Mouse (Mus musculus): ENCODE measurements around the gene P2rx5. TPM values are rescaled to one million over a fixed set of nuclear protein-coding genes. Genes with fewer than 3 reads are reported as not detected.

The P2rx5 gene
- total RNA-seq (2021) (10 to 100 TPM in 1 of 2 experiments, 1 to 10 TPM in 1; 4.4 to 10.9 TPM), polyA plus RNA-seq (2012; rRNA removed) (2.3 and 2.9 TPM in 2 replicates)
- long read RNA-seq, transcript P2rx5-201 (13 exons, 2,395 nt): major isoform, 9 of 13 reads
- long read RNA-seq, partial matches to known transcripts: 0 of 13 reads
- long read RNA-seq, other reads (novel, unspliced or antisense): 4 of 13 reads

DNA sequence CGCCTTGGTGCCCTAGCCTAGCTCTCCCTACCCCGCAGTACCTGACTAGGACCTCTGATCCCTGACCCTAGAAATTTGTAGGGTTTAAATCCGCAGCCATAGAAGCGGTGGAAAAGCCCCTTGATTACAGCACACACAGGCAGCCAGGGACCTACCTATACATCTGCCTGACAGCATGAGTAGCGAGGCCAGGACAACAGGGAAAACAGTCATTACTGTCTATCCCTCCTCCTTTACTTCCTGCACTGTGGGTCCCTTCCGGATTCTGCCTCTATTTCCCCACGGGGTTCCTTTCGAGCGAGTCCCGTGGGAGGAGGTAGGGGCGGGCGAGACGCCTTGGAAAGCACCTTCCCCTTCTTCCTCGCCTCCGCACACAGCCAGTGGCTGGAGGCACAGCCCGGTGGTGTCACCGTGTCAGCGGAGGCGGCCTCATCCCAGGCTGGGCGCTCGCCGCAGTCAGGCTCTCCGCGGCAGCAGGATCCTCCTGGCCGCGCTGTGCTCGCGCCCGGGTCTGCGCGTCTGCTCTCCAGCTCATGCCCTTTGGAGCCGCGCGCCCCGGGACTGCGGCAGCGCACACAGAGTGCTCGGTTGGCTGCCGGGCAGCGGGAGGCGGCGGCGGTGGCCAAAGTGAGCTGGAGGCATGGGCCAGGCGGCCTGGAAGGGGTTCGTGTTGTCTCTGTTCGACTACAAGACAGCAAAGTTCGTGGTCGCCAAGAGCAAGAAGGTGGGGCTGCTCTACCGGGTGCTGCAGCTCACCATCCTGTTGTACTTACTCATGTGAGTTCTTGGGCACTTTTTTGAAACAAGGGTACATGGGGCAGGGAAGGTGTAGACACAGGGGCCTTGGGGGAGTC is at the start of gene P2rx5:
Gene P2rx5 (plus strand): TSS at position 465 of the 854 bp plus-strand sequence.
- DNase-seq: peak; percentile 72

DNA sequence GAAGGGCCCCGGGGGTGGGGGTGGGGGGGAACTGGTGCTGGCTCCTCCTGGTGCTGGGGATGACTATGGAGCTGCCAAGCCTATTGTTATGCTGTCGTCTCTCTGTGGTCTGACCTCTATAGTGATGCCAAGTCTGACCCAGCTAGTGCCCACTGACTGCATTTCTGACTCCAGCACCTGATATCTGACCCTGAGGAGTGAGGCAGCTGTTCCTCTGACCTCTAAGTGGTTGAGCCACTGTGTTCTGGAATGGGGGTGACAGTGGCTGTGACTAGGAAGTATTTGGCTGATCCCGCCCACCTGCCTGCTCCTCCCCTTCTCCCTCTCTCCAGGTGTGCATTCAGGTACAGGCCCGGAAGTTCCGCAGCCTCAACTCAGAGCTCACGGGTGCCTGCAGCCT is 48.8 kb upstream of the P2rx5 start:
- no peak for DNase-seq

DNA sequence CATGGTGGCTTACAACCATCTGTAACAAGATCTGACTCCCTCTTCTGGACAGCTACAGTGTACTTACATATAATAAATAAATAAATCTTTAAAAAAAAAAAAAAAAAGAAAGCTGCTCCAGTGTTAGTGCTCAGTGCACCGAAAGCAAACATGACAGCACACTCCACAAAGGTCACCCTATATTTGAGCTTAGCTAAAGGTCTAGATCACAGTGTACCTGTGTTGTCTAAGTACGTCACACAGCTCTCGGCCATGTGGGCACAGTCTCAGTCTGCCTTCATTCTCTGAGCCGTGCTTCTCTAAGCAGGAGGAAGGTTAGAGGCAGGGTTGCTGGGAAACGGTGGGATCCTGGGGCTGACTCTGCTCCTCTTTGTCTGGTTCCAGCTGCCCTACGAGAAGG is 33.7 kb upstream of the P2rx5 start:
- DNase-seq: no peak

DNA sequence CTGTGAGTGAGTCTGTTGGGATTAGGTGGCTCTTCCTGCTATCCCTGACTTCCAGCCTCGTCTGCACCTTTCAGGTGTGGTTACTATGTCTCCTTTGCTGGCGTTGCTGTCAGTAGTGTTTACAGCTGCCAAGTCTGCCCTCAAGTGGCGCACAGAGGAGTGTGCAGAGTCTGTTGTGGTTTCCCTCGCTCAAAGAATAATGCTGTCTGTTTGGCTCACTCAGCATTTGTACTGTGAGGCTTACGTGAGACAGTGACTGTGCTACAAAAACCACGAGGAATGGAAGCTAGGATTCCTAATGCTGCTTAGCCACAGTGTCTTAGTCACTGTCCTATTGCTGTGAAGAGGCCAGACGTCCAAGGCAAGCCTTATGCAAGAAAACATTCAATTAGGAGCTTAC is 29.2 kb upstream of the P2rx5 start:
- DNase-seq: no peak

DNA sequence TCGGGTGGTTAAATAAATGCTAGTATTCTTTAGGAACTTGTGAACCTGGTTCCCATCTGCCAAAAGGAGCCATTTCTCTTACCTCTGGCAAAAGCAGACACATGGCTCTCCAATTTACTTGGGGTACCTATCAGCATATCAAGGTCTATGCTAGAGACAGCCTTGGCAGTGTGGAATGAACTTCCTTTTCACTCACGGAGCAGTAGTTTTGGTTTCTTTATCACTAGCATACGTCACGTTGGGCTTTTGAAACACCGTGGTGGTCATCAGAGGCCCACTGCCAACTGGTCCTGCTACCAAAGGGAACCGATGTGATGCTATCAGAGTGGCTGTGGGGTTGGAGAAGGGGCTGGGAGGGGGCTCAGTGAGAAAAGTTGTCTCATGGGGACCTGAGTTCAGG is 27.2 kb upstream of the P2rx5 start:
- DNase-seq: no peak

DNA sequence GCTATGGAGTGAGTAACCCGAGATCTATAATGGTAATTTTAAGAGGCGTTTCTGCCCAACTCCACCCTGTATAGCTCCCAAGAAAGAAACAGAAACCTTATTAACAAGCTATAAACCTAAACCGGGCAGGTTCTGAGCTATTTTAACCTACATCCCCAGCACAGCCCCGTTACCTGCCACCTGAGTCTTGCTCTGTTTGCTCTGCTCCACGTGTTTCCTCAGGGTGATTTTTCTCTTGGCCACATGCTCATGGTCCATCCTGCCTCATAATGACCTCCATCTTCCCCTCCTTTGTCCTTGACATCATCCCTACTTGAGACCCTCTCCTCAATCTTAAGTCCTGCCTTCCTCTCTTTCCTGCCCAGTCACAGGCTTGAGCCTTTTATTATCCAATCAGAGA is 26.0 kb upstream of the P2rx5 start:
- no peak for DNase-seq

DNA sequence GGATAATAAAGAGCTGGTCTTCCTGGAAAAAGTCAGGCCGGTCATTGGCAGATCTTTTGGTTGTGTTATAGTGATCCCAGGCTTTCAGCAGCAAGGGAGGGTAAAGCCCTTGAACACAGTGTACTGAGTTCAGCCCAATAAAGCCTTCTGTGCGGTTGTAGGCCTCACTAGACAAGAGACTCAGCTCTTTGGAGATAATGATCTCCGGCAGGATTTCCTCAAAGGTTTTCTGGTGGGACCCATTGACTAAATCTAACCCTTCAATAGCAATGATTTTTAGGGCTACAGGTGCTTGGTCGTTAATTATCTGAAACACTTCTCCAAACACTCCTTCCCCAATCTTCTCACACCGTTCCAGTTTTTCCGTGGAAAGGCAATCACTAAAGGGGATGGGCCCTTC is 23.6 kb upstream of the P2rx5 start:
- no peak for DNase-seq

DNA sequence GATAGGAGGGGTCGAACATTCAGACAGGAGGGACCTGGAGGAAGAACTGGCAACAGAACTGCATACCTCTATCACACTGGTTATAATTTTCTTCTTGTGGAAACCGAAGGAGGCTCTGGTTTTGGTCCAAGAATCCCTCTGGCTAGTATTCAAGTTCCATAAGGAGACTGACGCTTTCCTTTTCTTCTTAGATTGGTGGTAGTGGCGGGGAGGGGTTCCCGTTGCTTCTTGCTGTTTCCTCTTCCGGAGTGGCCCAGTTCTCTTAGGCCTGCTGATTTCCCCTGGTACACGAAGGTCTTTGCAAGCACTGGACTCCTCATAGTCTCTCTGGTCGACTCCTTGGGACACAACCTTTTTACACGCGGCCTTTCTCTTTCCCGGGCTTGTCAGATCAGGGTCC is 23.1 kb upstream of the P2rx5 start:
- no peak for DNase-seq

DNA sequence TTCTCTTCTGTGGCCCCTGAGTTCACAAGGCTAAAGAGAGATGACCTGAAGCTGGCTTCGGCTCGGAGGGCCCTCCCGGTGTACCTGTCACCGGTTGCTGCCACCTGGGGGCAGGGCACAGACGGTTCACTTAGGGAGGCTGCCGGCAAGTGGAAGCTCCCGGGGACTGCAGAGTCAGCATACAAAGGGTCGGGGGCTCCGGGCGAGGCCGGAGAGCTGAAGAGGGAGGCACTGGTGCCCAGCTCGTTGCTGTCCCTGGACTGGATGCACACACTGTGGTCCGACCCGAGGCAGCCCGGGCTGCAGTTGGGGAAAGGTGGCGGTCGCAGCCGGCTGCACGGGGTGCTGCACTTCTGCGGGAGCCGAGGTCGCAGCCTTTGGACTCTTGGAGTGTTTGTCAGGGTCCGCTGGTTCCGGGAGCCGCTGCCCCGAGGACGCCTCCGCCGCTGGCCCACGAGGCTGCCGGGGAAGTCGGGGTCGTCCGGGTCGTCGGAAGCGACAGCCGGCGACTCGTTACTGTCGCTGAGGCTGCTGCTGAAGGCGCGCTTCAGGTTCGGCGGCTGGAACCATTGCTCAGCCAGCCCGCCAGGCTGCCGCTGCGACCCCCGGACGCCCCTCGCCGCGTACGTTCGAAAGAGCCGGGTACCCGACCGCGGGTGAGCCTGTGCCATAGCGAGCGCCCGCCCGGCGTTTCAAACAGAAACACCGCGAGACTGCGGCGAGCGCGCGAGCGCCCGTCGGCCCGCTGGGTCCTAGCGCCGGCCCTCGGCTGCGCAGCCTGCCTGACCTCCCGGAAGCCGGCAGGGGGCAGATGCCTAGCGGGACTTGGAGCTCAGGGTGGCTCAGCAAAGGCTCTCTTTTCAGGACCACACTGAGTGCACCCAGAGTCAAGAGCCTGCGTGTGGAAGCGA is 22.4 kb upstream of the P2rx5 start, which contains the start of gene Haspin:
Gene Haspin (minus strand): TSS at position 704 of the 911 bp plus-strand sequence.
- peak; percentile 94 for DNase-seq

DNA sequence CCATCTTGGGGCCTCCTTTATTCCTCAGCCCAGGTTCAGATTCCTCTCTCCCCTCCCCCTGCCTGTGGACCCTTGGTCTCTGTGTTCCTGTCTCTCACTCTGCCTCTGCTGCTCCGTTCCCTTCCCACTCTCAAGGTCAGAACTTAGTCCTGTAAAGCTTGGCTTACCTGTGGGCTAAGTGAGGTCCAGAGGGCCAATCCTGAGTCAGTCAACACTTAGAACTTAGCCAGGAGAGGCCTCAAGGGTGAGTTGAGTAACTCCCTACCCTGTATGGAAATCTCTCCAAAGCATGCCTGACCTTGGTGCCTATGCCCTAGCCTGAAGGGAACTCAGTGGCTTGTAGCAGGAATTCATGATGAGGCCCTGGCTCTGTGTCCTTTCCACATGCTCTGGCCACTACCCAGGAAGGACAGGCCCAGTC is 15.9 kb upstream of the P2rx5 start:
- DNase-seq: peak; percentile 35

DNA sequence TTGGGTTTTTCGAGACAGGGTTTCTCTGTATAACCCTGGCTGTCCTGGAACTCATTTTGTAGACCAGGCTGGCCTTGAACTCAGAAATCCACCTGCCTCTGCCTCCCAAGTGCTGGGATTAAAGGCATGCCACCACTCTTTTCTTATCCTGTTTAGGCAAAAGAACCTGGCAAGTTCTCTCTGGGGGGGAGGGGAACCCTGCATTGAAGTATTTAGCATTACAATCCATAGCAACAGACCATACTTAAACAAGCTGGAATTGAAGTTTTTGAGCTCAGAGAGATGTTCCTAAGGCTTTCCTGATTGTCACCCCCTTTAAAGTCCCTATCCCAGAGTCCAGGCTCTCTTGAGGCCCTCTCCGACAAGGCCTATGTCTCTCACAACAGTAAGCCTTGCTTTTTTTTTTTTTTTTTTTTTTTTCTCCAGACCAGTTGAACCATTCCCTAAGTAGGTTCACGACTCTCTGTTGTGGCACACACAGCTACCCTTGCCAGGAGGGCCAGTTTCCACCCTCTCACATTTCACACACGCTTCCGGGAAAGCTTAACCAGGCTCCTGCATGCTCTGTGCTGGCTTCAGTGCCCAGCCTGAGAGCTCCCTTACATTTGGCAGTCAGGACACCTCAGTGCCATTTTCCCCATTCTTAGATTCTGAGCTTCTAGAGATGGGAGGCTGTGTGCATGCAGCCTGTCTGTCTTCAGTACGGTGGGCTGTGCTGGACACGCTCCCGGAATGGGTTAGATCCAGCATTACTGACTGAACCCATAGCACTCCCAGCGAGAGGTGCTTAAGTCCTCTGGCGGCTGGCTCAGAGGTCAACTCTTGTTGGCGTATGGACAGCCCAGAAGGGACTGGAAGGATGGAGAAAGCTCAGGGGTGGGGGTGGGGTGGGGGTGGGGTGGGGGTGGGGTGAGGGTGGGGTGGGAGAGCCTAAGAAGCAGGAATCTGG is 13.9 kb upstream of the P2rx5 start:
- no peak for DNase-seq

DNA sequence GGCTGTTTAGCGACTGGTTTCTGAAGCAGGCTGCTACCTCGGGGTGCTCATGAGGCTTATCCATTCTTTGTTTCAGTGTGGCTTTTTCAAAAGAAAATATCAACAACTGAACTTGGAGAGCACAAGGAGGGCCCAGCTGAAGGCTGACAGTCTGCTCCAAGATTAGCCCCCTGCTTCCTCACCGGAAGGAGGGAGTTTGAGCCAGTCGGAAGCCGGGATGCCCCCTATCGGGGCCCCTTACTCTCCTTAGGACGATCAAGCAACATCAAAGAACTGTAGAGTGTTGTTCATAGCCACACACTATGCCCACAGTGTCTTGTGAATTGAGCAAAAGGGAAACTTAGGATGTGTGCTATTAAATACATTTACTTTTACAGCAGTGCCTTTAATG is 13.3 kb upstream of the P2rx5 start:
- DNase-seq: no peak

DNA sequence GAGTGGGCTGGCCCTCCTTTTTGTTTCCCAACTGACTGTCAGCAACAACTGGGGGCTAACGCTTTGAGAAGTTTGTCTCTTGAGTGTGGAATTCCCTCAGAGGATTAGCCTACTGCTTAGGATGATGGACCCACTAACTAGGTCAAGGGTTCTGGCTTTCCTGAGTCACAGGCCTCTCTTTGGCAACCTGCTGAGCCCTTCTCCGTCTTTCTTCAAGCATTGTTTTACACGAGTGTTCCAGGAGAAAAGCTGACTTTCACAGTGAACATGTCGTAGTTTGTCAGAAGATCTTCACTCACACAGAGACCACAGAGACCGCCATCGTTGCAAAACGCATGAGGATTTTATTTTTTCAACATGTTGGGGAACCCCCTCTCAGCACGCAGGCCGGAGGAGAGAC is 12.0 kb upstream of the P2rx5 start:
- peak; percentile 65 for DNase-seq

DNA sequence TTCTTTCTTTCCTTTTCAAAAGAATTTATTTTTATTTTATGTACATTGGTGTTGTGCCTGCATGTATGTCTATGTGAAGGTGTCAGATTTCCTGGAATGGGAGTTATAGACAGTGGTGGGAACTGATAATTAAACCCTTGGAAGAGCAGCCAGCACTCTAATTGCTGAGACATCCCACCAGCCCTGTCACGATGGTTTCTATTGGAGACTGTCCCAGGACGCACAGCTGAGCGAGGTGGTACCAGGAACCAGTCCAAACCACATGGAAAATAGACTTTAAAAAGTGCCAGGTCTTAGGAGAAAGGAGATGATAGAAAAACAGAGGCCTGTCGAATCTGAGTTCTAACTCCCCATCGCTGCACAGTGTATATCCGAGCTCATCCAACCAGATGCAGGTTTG is 5.2 kb upstream of the P2rx5 start:
- DNase-seq: no peak

DNA sequence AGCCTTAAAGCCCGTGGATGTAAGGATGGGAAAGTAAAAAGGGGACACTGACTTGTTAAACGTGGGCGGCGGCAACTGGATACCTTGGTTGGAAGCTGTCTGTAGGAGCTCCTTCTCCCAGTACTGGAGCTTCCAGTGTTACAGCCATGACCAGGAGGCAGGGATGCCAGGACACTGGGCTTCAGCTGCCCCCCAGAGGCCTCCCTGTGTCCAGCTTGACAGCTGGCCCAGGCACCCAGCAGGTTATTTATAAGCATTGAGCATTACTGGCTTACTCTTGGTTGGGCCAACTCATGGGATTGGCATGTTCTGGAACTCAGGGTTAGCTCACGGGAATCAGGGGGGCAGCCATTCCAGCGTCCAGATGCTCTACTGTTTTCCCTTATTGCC is 585 bp downstream of the P2rx5 start:
- DNase-seq: peak; percentile 59

DNA sequence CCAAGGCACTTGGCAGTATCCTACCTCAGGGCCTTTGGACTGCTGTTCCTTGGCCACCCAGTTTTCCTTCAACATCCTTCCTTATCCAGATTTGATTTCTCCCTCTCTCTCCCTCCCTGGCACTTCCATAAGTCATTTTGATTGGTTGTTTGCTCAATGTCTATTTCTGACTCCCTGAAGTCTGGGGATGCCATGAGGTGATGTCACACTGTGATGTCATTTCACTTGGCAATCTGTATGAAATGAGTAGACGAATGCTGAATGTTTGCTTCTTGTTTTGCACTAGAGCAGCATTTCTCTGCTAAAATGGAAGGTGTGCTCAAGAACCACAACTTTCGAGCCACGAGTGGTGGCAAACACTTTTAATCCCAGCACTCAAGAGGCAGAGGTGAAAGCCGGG is 1.4 kb downstream of the P2rx5 start:
- DNase-seq: no peak

DNA sequence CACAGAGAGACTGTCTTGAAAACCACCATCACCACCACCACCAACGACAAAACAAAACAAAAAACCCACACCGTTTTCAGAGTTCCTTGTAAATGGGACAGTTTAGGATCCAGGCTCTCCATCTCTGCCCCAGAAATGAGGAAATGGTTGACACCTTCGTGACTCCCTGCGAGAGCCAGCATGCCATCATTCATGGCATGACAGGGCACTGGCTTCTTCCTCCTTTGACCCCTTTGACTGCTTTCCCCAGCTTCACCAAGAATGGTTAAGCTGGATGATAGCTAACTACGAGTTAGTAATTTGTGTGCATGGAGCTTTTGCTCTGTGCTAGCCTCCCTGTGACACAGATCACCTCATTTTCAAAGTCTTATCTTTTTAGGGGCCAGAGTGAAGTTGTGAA is 2.1 kb downstream of the P2rx5 start:
- no peak for DNase-seq

DNA sequence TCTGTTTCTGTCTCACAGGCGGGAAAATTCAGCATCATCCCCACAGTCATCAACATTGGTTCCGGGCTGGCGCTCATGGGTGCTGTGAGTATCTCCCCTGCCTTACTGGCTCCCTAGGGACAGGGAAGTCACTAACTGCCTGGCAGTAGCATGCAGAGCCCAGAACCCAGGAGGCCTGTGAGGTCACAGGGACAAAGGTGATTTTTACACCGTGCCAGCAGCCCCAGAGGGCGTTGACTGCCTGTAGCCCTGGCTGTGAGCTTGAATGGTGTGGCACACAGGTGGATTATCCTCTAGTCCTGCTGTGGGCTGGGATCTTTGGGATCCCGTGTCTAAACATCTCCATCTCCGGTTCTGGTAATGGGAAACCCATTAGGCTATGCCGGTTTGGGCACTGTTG is 7.8 kb downstream of the P2rx5 start:
- peak; percentile 15 for DNase-seq

DNA sequence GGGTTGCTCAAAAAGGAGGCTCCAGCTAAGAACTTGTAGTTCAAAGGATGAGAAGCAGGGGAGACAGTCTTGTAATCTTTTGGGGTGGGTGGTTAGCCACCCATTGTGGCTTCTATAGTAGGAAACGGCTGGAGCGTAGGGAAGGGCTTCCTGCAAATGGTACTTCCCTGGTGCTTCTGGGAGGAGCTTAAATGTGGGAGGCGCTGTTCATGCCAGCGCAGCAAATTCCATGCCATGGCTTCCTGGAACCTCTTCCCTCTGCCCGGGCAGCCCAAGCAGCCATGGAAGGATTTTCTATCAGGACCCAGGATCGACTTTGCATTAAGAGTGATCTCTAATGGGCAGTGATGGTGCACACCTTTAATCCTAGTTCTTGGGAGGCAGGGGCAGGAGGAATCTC is 8.4 kb downstream of the P2rx5 start:
- DNase-seq: no peak

DNA sequence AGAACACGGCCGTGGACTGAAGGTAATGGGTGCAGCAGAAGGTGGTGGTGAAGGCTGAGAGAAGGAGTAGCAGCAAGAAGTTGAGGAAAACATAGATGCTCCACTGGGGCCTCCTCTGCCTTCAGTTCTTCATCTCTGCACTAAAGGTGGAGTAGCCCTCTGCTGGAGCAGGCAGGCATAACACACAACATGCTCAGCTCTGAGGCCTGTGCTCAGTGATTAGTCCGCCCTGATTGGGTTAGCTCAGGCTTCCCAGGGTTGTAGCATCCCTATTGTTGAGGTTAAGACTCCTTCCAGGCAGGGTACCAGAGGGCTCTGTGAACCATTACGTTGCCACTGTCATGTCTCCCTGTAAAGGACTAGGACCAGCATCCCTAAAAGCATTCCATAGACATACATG is 9.0 kb downstream of the P2rx5 start:
- DNase-seq: peak; percentile 64

DNA sequence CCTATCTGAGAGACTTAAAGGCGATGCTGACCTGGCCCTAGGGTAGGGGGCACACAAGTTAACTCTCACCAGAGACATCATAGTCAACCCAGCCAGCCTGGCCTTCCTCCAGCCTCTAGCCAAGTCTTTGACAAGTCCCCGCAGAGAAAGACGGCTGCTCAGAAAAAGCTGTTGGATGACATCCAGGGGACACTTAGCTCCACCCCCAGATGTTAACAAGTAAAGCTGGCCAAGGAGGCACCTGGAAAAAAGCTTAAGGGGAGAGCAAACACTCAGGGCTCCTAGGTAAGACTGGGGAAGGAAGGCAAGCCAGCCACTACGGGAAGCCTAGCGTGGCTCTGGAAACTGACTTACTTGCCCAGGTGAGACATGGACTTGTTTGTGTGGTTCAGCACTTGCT is 12.0 kb downstream of the P2rx5 start:
- DNase-seq: peak; percentile 27

DNA sequence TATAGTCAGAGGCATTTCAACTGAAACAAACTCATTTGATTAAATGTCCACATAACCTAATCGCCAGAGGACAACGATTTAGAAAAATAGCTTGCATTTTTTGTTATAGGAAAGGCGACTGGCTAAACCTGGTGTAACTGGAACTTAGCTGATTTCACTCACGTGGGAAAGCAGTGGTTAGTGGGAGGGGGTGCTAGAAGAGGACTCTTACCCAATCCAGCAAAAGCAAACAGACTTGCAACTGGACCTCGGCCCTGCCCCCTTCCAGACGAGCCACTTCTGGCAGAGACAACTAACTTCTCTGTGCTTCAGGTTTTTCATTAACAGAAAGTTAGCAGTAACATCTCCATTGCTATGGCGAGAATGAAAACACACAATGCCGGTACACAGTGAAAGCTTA is 15.4 kb downstream of the P2rx5 start:
- peak; percentile 44 for DNase-seq
